Mouse (Mus musculus): ENCODE data around the gene Gm49711.

- TF ChIP-seq ZNF384 (IDR thresholded peaks at IDR 0.05; ENCODE audit: low read depth, low read length) (no peak), ZC3H11A (IDR thresholded peaks at IDR 0.05; ENCODE audit: borderline replicate concordance, low read depth, low read length) (no peak), HCFC1 (IDR thresholded peaks at IDR 0.05; ENCODE audit: borderline replicate concordance, insufficient read depth, low read length) (no peak), CHD2 (IDR thresholded peaks at IDR 0.05; ENCODE audit: low read depth, low read length) (no peak), MAFK (IDR thresholded peaks at IDR 0.05; ENCODE audit: insufficient read depth, low read depth, low read length) (no peak)
Measured at GRCm38 (mm10) chr16:92119013-92119515, 60.9 kb downstream of the Gm49711 start.
